Mouse (Mus musculus): Measurements from ENCODE around the gene Usp19.

DNA sequence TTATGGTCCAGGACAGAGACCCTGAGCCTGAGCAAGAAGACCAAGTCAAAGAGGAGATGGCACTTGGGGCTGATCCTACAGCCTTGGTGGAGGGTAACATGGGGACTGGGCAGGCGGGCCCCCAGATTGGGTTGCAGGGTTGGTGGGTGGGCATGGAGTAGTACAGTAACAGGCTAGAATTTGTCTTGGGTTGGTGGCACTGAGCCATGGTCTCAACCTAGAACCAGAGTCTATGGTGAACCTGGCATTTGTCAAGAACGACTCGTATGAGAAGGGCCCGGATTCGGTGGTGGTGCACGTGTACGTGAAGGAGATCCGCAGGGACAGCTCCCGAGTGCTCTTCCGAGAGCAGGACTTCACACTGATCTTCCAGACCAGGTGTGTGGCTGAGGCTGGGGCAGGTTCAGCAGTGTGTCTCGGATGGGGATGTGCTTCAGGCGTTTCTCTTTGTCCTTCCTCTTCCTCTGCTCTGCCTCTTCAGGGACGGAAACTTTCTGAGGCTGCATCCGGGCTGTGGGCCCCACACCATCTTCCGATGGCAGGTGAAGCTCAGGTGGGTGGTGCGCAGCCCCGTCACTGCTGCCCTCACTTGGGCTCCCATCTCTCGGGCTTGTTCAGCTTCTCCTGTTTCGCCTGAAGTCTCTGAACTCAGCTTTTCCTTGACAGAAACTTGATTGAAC, 3.9 kb downstream of the Usp19 start:
- TF ChIP-seq CEBPB (IDR thresholded peaks at IDR 0.05; ENCODE audit: low read depth) (no peak), CTCF (IDR thresholded peaks at IDR 0.05; ENCODE audit: control insufficient read depth, insufficient read depth, insufficient read length) (no peak), USF1 (IDR thresholded peaks at IDR 0.05; ENCODE audit: low read depth) (no peak), MAX (IDR thresholded peaks at IDR 0.05) (no peak), MYOG (IDR thresholded peaks at IDR 0.05; ENCODE audit: control insufficient read depth, extremely low read depth, insufficient read length) (no peak)

Data from C2C12 (cell line).